Mouse (Mus musculus) heart, postnatal 0 days (tissue): ENCODE results near the gene Cachd1.

Experiments used
- CTCF ChIP-seq: IDR thresholded peaks from 2 replicates; pipeline ENCODE4 v1.5.1; 2016; ENCODE audit warnings: antibody characterized with exemption, control low read depth, low read depth
- EP300 ChIP-seq: IDR thresholded peaks from 2 replicates; pipeline ENCODE4 v1.6.1; 2016; ENCODE audit warnings: antibody characterized with exemption, low read depth

GRCm38 (mm10) chr4:100850846-100851495, 74.5 kb downstream of the Cachd1 start:
- TF ChIP-seq CTCF (no peak), EP300 (no peak)
